Mouse (Mus musculus) embryonic facial prominence, embryonic 11.5 days (tissue): ENCODE data around the gene Slc25a51. TPM values are rescaled to one million over a fixed set of nuclear protein-coding genes. Genes with fewer than 3 reads are reported as not detected.
"Not testable (repeated sequence)": the region's sequence is repeated elsewhere in the genome, so short reads cannot be mapped to it uniquely, and the experiment has no call there.

ENCODE experiments used
- ATAC-seq: fragments of 200-750 bp; cut with Nextera tagmentation; replicated peaks from 2 replicates; pipeline ENCODE4 v1.8.0; 2017; ENCODE audit warnings: low read depth; ENCODE audit not compliant: insufficient number of reproducible peaks, low FRiP score, low TSS enrichment
- DNase-seq: peaks from one replicate; pipeline ENCODE4 v3.0.0-alpha.2; 2015; ENCODE audit warnings: low spot score
- H3K27ac ChIP-seq: fragments of 300-500 bp; sonication (generic); replicated peaks from 2 replicates; pipeline ENCODE4 v1.5.1; 2014; ENCODE audit warnings: mild to moderate bottlenecking, low read depth, low read length, control low read depth
- H3K27me3 ChIP-seq: fragments of 300-500 bp; sonication (generic); 2 replicates; pipeline ENCODE4 v1.6.1; 2014; ENCODE audit warnings: mild to moderate bottlenecking, low read length, moderate library complexity, mixed read lengths; ENCODE audit not compliant: control insufficient read depth, insufficient read depth
- H3K36me3 ChIP-seq: fragments of 300-500 bp; sonication (generic); replicated peaks from 2 replicates; pipeline ENCODE4 v1.6.1; 2014; ENCODE audit warnings: low read depth, mild to moderate bottlenecking, low read length, moderate library complexity, mixed read lengths; ENCODE audit not compliant: control insufficient read depth, insufficient read depth
- H3K4me1 ChIP-seq: fragments of 300-500 bp; sonication (generic); 2 replicates; pipeline ENCODE4 v1.6.1; 2014; ENCODE audit warnings: low read length, mixed read lengths; ENCODE audit not compliant: control insufficient read depth, insufficient read depth
- H3K4me2 ChIP-seq: fragments of 300-500 bp; sonication (generic); 2 replicates; pipeline ENCODE4 v1.6.1; 2014; ENCODE audit warnings: low read depth, mild to moderate bottlenecking, control low read depth, low read length, moderate library complexity
- H3K4me3 ChIP-seq: fragments of 300-500 bp; sonication (generic); 2 replicates; pipeline ENCODE4 v1.5.1; 2014; ENCODE audit warnings: low read depth, low read length, control low read depth
- H3K9ac ChIP-seq: fragments of 300-500 bp; sonication (generic); replicated peaks from 2 replicates; pipeline ENCODE4 v1.6.1; 2014; ENCODE audit warnings: mild to moderate bottlenecking, control low read depth, low read length
- H3K9me3 ChIP-seq: fragments of 300-500 bp; sonication (generic); replicated peaks from 2 replicates; pipeline ENCODE4 v1.6.1; 2016; ENCODE audit warnings: mild to moderate bottlenecking, low read length, inconsistent platforms, mixed read lengths; ENCODE audit not compliant: control insufficient read depth
- WGBS: fragments of 180-500 bp; shearing (Covaris S2); extraction: QIAGEN DNeasy Blood & Tissue Kit; methylation state at CpG from one replicate; pipeline ENCODE4 v1.1.7; 2014; 5-methylcytosine and 5-hydroxymethylcytosine counted together
- polyA plus RNA-seq: library from polyadenylated mRNA; unstranded; fragments of >200 nt; fragmentation: Nextera tagmentation; extraction: Ambion mirVana; gene quantifications from 2 replicates; pipeline ENCODE4 v1.2.1, GENCODE M21; 2014

The Slc25a51 gene
- polyA plus RNA-seq, 1 experiment from 2014 or later = 78.6 TPM

DNA sequence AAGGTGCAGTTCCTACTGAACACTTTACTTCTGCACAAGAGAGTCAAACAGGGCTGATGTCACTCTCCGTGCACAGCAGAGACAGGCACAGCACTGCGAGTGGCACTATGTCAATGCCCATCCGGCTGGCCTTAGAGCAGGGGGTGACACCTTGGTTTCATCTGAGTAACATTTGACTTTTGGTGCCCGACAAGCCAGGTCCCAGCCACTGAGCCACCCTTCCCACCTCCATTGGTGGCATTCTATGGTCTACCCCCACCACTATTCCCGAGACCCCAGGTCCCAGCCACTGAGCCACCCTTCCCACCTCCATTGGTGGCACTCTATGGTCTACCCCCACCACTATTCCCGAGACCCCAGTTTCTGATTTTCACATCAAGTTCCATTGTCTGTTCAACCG lies 4.5 kb downstream of the Slc25a51 start:
- Histone ChIP-seq H3K27me3 (no peaks in the 10 kb centered on the region), H3K36me3 (peaks cover 4% of the 10 kb centered on the region; the same call in 1 of the 2 replicates), H3K9ac (no peak overlapping the region), H3K27ac (no peak overlapping the region), H3K9me3 (no peaks in the 10 kb centered on the region), H3K4me2 (no peak overlapping the region), H3K4me1 (no peaks in the 10 kb centered on the region), H3K4me3 (no peak overlapping the region)
- ATAC-seq = no peak
- 90% methylated on average over 7 of the region's 7 CpGs for WGBS
- no peak for DNase-seq

- peaks cover 4% of the 10 kb centered on the region; the same call in 1 of the 2 replicates for H3K36me3 ChIP-seq
- H3K9ac ChIP-seq = no peak overlapping the region
- no peaks in the 10 kb centered on the region for H3K4me1 ChIP-seq
- no peaks in the 10 kb centered on the region for H3K27me3 ChIP-seq
- H3K4me2 ChIP-seq = no peak overlapping the region
- no peak overlapping the region for H3K27ac ChIP-seq
- 91% methylated on average over 7 of the region's 7 CpGs for WGBS
- no peak overlapping the region for H3K4me3 ChIP-seq
- ATAC-seq = no peak
- no peak for DNase-seq
- no peaks in the 10 kb centered on the region for H3K9me3 ChIP-seq
Observed at GRCm38 (mm10) chr4:45403499-45403878, 5.1 kb downstream of the Slc25a51 start.

DNA sequence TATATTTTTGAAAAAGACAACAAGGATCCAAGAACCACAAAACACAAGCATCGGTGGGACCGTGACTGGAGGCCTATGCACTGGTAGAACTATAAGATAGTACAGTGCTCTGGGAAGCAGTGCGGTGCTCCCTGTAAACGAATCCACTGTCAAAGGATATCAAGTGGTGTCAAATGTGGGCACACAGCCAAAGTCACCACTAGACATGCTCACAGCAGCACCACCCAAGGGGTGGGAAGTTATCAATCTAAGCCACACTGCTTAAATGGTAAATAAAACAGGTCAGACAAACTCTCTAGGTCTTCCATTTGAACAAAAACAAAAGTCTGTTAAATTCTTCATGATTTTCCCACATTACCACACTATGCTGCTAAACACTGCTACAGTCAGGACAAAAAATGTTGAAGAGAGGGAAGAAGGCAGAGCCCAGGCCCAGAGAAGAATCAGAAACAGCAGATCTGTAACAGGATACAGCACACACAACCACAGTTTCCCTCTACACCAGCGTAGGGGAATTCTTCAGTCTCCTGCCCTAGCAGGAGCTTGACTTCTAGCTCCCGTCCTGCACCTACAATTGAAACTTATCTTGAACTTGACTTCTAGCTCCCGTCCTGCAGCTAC lies 5.6 kb downstream of the Slc25a51 start:
- ATAC-seq (no peak), DNase-seq (no peak)
- WGBS = 89% methylated on average over 7 of the region's 7 CpGs
- Histone ChIP-seq H3K27me3 (no peaks in the 10 kb centered on the region), H3K36me3 (peaks cover 4% of the 10 kb centered on the region; the same call in 1 of the 2 replicates), H3K9me3 (no peaks in the 10 kb centered on the region), H3K27ac (no peak overlapping the region), H3K4me3 (no peak overlapping the region), H3K9ac (no peak overlapping the region), H3K4me1 (no peaks in the 10 kb centered on the region), H3K4me2 (no peak overlapping the region)

GRCm38 (mm10) chr4:45402281-45402680 lies 6.3 kb downstream of the Slc25a51 start:
- WGBS = 96% methylated on average over 4 of the region's 4 CpGs
- Histone ChIP-seq H3K27me3 (no peaks in the 10 kb centered on the region), H3K27ac (no peak overlapping the region), H3K9me3 (no peaks in the 10 kb centered on the region), H3K4me1 (no peaks in the 10 kb centered on the region), H3K9ac (no peak overlapping the region), H3K4me2 (no peak overlapping the region), H3K4me3 (no peak overlapping the region), H3K36me3 (peaks cover 4% of the 10 kb centered on the region; the same call in 1 of the 2 replicates)
- DNase-seq (no peak), ATAC-seq (no peak)

GRCm38 (mm10) chr4:45399421-45400210 lies 8.9 kb downstream of the Slc25a51 start:
- H3K27me3 ChIP-seq = no peaks in the 10 kb centered on the region
- H3K4me2 ChIP-seq = no peak overlapping the region
- H3K27ac ChIP-seq = no peak overlapping the region
- no peaks in the 10 kb centered on the region for H3K9me3 ChIP-seq
- H3K36me3 ChIP-seq = peaks cover 4% of the 10 kb centered on the region; the same call in 1 of the 2 replicates
- ATAC-seq (no peak), DNase-seq (no peak)
- 96% methylated on average over 45 of the region's 45 CpGs for WGBS
- no peaks in the 10 kb centered on the region for H3K4me1 ChIP-seq
- no peak overlapping the region for H3K9ac ChIP-seq
- H3K4me3 ChIP-seq = no peak overlapping the region

GRCm38 (mm10) chr4:45398315-45398714 lies 10.3 kb downstream of the Slc25a51 start:
- H3K27me3 ChIP-seq, H3K9me3 ChIP-seq, DNase-seq, H3K4me3 ChIP-seq, ATAC-seq, H3K4me1 ChIP-seq, H3K36me3 ChIP-seq, H3K27ac ChIP-seq, H3K4me2 ChIP-seq, H3K9ac ChIP-seq: not testable (repeated sequence)
- 90% methylated on average over 5 of the region's 5 CpGs for WGBS

GRCm38 (mm10) chr4:45396211-45396610 lies 12.4 kb downstream of the Slc25a51 start:
- not testable (repeated sequence) for H3K27ac ChIP-seq, ATAC-seq, DNase-seq, H3K9me3 ChIP-seq, H3K4me2 ChIP-seq, H3K27me3 ChIP-seq, H3K4me1 ChIP-seq, H3K36me3 ChIP-seq, H3K4me3 ChIP-seq, H3K9ac ChIP-seq
- 95% methylated on average over 5 of the region's 6 CpGs for WGBS

- H3K4me3 ChIP-seq = no peak overlapping the region
- no peak overlapping the region for H3K4me2 ChIP-seq
- H3K9ac ChIP-seq = no peak overlapping the region
- H3K4me1 ChIP-seq = no peaks in the 10 kb centered on the region
- no peaks in the 10 kb centered on the region for H3K9me3 ChIP-seq
- H3K27ac ChIP-seq = no peak overlapping the region
- DNase-seq (no peak), ATAC-seq (no peak)
- H3K36me3 ChIP-seq = no peaks in the 10 kb centered on the region; the same call in 1 of the 2 replicates
- H3K27me3 ChIP-seq = no peaks in the 10 kb centered on the region
- 90% methylated on average over 5 of the region's 5 CpGs for WGBS
Observed at GRCm38 (mm10) chr4:45393658-45394057, 14.9 kb downstream of the Slc25a51 start.
